Mouse (Mus musculus): ENCODE measurements around the gene Ccdc83. TPM values are rescaled to one million over a fixed set of nuclear protein-coding genes. Genes with fewer than 3 reads are reported as not detected.

Ccdc83 gene
- polyA plus RNA-seq, 1 experiment: not detected

DNA sequence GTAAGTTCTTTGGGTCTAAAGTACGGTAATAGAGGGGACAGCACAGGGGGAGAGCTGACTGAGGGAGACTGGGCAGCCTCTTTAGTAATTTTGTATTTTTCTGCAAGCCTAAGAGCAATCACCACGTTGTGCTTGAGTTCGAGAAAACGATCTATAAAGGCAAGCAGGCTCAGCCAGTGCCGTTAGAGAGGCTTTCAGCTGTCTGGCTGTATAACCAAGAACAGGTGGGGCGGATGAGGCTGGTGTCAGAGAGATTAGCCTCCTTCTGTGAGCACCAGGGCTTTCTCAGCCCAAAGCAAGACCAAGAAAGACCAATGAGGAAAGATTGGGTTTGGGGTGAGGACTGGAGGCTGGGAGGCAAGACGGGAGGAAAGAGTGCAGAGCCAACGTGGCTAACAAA is 15.3 kb upstream of the Ccdc83 start:
- H3K36me3 ChIP-seq (ENCODE audit: control insufficient read depth, insufficient read depth, low read length): no peaks in the 10 kb centered on the region
- DNase-seq (ENCODE audit: low read depth in 1 of 2, low spot score in 2 of 2): no peak
- no peaks in the 10 kb centered on the region for H3K27me3 ChIP-seq (ENCODE audit: control insufficient read depth, insufficient read depth, low read length)
- H3K27ac ChIP-seq (ENCODE audit: insufficient read depth, low read length): no peak overlapping the region
- H3K4me1 ChIP-seq (ENCODE audit: control insufficient read depth, insufficient read depth, insufficient read length): no peaks in the 10 kb centered on the region
- TF ChIP-seq CTCF (IDR thresholded peaks at IDR 0.05; ENCODE audit: extremely low read depth, insufficient read depth, insufficient read length, insufficient replicate concordance) (no peak), POLR2A (IDR thresholded peaks at IDR 0.05; ENCODE audit: low read depth, low read length) (no peak)
- no peak overlapping the region for H3K4me3 ChIP-seq (ENCODE audit: extremely low read depth, insufficient read depth, insufficient read length)
- WGBS: 59% methylated on average over 8 of the region's 8 CpGs

DNA sequence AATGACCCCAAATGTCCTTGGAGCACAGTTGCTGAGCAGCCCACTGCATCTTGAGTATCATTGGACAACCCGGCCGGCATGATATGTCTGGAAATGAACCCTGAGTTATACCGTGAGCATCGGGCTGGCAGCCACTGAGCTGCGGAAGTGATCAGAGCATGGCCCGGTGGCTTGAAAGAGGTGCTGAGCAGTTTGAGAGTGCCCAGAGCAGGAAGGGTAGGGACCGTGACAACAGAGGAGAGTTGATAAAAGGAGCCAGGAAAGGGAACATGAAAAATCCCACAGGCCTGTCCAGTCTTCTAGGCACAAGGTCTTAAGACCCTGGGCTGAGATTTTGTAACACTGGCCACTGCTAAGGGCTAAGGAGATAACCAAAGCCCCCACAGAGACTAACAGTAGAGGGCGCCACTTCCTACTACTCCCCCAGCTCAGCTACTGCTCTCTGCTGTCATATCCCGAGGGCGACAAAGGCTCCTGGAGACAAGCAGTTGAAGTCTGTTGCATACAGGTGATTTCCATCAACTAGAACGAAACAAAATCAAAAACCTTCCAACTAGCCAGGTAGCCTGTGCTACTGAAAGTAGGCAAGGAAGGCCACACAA is 14.8 kb upstream of the Ccdc83 start:
- Histone ChIP-seq H3K4me3 (ENCODE audit: extremely low read depth, insufficient read depth, insufficient read length) (no peak overlapping the region), H3K27me3 (ENCODE audit: control insufficient read depth, insufficient read depth, low read length) (no peaks in the 10 kb centered on the region), H3K27ac (ENCODE audit: insufficient read depth, low read length) (no peak overlapping the region), H3K36me3 (ENCODE audit: control insufficient read depth, insufficient read depth, low read length) (no peaks in the 10 kb centered on the region), H3K4me1 (ENCODE audit: control insufficient read depth, insufficient read depth, insufficient read length) (no peaks in the 10 kb centered on the region)
- TF ChIP-seq POLR2A (IDR thresholded peaks at IDR 0.05; ENCODE audit: low read depth, low read length) (no peak), CTCF (IDR thresholded peaks at IDR 0.05; ENCODE audit: extremely low read depth, insufficient read depth, insufficient read length, insufficient replicate concordance) (peak; percentile 46; the same call in 1 of the 2 replicates)
- 60% methylated on average over 11 of the region's 11 CpGs for WGBS
- peak; percentile 21 to 32 for DNase-seq (ENCODE audit: low read depth in 1 of 2, low spot score in 2 of 2)

DNA sequence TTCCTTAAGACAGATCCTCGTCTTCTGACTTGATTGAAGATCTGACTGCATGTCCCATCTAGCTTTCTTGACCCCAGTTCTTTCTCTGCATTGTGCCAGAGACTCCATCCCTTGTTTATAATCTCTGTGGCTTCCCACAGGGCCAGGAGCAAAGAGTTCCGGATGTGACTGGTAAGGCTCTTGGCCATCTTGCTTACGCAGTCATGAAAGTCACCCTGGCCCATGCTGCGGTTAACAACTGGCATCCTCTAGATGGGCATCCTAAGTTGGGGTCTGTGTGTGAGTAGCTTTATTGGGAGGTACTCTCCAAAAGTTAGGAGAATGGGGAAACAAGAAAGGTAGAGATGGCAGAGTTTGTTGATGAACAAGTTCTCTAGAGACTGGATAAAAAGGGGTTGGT is 13.6 kb upstream of the Ccdc83 start:
- no peaks in the 10 kb centered on the region for H3K27me3 ChIP-seq (ENCODE audit: control insufficient read depth, insufficient read depth, low read length)
- WGBS: 93% methylated on average over 4 of the region's 4 CpGs
- no peak overlapping the region for H3K27ac ChIP-seq (ENCODE audit: insufficient read depth, low read length)
- H3K4me3 ChIP-seq (ENCODE audit: extremely low read depth, insufficient read depth, insufficient read length): no peak overlapping the region
- TF ChIP-seq CTCF (IDR thresholded peaks at IDR 0.05; ENCODE audit: extremely low read depth, insufficient read depth, insufficient read length, insufficient replicate concordance) (no peak), POLR2A (IDR thresholded peaks at IDR 0.05; ENCODE audit: low read depth, low read length) (no peak)
- no peaks in the 10 kb centered on the region for H3K36me3 ChIP-seq (ENCODE audit: control insufficient read depth, insufficient read depth, low read length)
- no peak for DNase-seq (ENCODE audit: low read depth in 1 of 2, low spot score in 2 of 2)
- no peaks in the 10 kb centered on the region for H3K4me1 ChIP-seq (ENCODE audit: control insufficient read depth, insufficient read depth, insufficient read length)

GRCm38 (mm10) chr7:90277769-90278168 is 12.2 kb upstream of the Ccdc83 start:
- Histone ChIP-seq H3K27ac (ENCODE audit: insufficient read depth, low read length) (no peak overlapping the region), H3K4me3 (ENCODE audit: extremely low read depth, insufficient read depth, insufficient read length) (no peak overlapping the region), H3K4me1 (ENCODE audit: control insufficient read depth, insufficient read depth, insufficient read length) (no peaks in the 10 kb centered on the region), H3K36me3 (ENCODE audit: control insufficient read depth, insufficient read depth, low read length) (no peaks in the 10 kb centered on the region), H3K27me3 (ENCODE audit: control insufficient read depth, insufficient read depth, low read length) (no peaks in the 10 kb centered on the region)
- TF ChIP-seq CTCF (IDR thresholded peaks at IDR 0.05; ENCODE audit: extremely low read depth, insufficient read depth, insufficient read length, insufficient replicate concordance) (no peak), POLR2A (IDR thresholded peaks at IDR 0.05; ENCODE audit: low read depth, low read length) (no peak)
- DNase-seq (ENCODE audit: low read depth in 1 of 2, low spot score in 2 of 2): no peak
- WGBS: 88% methylated on average over 4 of the region's 4 CpGs

DNA sequence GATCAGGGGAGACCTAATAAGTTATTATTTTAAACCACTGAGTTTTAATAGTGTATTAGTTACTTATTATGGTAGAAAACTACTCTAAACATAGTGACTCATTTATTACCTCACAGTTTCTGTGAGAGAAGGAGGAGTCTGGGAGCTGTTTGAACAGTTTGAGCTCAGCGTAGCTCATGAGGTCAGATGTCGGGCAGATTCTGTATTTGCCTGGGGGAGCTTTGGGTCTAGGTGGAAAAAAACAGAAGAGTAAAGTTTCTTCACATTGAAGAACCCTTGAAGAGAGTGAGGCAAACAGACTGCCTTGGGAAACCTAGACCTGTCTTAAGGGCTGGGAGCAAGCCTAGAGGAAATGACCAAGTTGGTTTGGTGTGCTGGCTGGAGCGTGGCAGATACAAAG is 11.7 kb upstream of the Ccdc83 start:
- Histone ChIP-seq H3K27me3 (ENCODE audit: control insufficient read depth, insufficient read depth, low read length) (no peaks in the 10 kb centered on the region), H3K4me1 (ENCODE audit: control insufficient read depth, insufficient read depth, insufficient read length) (no peaks in the 10 kb centered on the region), H3K4me3 (ENCODE audit: extremely low read depth, insufficient read depth, insufficient read length) (no peak overlapping the region), H3K36me3 (ENCODE audit: control insufficient read depth, insufficient read depth, low read length) (no peaks in the 10 kb centered on the region), H3K27ac (ENCODE audit: insufficient read depth, low read length) (no peak overlapping the region)
- TF ChIP-seq POLR2A (IDR thresholded peaks at IDR 0.05; ENCODE audit: low read depth, low read length) (no peak), CTCF (IDR thresholded peaks at IDR 0.05; ENCODE audit: extremely low read depth, insufficient read depth, insufficient read length, insufficient replicate concordance) (no peak)
- 74% methylated on average over 3 of the region's 3 CpGs for WGBS
- no peak for DNase-seq (ENCODE audit: low read depth in 1 of 2, low spot score in 2 of 2)

DNA sequence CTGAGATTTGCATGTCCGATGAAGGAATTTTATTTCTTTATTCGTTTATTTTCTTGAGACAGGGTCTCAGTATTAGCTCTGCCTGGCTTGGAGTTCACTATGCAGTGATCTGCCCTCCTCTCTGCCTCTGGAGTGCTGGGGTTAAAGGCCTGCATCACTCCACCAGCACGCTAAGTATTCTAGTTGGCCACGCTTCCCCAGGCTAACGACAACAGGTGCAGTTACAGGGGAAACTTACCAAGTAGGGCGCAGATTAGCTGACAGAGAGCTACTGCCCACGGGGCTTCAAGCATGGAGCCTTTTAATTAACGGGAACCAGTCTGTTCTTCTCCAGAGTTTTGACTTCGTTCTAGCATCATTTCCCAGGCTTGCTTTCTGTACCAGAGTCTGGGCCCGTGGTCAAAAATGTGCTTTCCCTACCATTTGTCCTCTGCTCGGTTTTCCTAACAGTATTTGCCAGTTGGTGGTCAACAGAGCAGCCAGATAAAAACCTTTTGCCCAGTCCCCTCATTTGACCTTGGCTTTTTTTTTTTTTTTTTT is 9.1 kb upstream of the Ccdc83 start:
- no peak overlapping the region for H3K4me3 ChIP-seq (ENCODE audit: extremely low read depth, insufficient read depth, insufficient read length)
- TF ChIP-seq CTCF (IDR thresholded peaks at IDR 0.05; ENCODE audit: extremely low read depth, insufficient read depth, insufficient read length, insufficient replicate concordance) (no peak), POLR2A (IDR thresholded peaks at IDR 0.05; ENCODE audit: low read depth, low read length) (no peak)
- H3K36me3 ChIP-seq (ENCODE audit: control insufficient read depth, insufficient read depth, low read length): no peaks in the 10 kb centered on the region
- no peak overlapping the region for H3K27ac ChIP-seq (ENCODE audit: insufficient read depth, low read length)
- no peaks in the 10 kb centered on the region for H3K4me1 ChIP-seq (ENCODE audit: control insufficient read depth, insufficient read depth, insufficient read length)
- 63% methylated on average over 11 of the region's 11 CpGs for WGBS
- DNase-seq (ENCODE audit: low read depth in 1 of 2, low spot score in 2 of 2): no peak
- no peaks in the 10 kb centered on the region for H3K27me3 ChIP-seq (ENCODE audit: control insufficient read depth, insufficient read depth, low read length)

DNA sequence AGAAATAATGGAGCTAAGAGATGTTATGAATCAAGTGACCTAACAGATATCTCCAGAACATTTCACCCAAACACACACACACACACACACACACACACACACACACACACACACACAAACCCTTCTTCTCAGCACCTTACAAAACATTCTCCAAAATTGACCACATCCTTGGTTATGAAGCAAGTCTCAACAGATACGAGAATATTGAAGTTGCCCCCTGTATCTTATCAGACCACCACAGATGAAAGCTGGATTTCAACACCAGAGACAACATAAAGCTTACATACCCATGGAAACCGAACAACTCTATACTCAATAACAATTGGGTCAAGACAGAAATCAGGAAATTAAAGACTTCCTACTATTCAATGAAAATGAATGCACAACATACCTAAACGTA is 4.6 kb upstream of the Ccdc83 start:
- H3K4me3 ChIP-seq (ENCODE audit: extremely low read depth, insufficient read depth, insufficient read length): no peak overlapping the region
- H3K27ac ChIP-seq (ENCODE audit: insufficient read depth, low read length): no peak overlapping the region
- no peaks in the 10 kb centered on the region for H3K4me1 ChIP-seq (ENCODE audit: control insufficient read depth, insufficient read depth, insufficient read length)
- no peak for TF ChIP-seq POLR2A (IDR thresholded peaks at IDR 0.05; ENCODE audit: low read depth, low read length)
- no peak for TF ChIP-seq CTCF (IDR thresholded peaks at IDR 0.05; ENCODE audit: extremely low read depth, insufficient read depth, insufficient read length, insufficient replicate concordance)
- no peaks in the 10 kb centered on the region for H3K27me3 ChIP-seq (ENCODE audit: control insufficient read depth, insufficient read depth, low read length)
- 61% methylated on average over 3 of the region's 3 CpGs for WGBS
- no peaks in the 10 kb centered on the region for H3K36me3 ChIP-seq (ENCODE audit: control insufficient read depth, insufficient read depth, low read length)
- DNase-seq (ENCODE audit: low read depth in 1 of 2, low spot score in 2 of 2): no peak

Data from spleen, adult 2 months (tissue).